Comparison of ENCODE assay signal across 8 mouse cellular contexts in the genomic region with DNA sequence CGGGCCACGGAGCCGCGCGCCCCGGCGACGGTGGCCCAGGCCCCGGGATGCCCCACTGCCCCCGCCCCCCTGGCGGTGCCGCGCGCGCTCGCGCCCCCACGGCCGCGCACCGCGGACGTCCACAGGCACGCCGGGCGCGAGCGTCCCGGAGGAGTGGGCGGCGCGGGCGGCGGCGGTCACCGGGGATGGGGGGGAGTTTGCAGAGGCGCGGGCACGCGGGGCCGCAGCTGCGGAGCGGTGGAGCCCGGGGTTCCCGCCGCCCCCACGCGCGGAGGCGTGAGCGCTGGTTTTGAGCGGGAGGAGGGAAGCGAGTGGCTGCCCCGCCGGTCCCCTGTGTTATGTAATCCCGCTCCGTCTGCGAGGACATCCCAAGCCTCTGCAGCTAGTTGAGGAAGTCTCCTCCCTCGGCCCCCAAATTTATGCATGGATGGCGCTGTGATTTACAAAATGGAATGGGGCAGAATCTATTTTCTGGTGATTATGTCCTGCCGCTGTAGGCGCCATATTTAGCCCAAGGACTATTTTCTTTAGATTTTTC. TPM values are rescaled to one million over a fixed set of nuclear protein-coding genes. Genes with fewer than 3 reads are reported as not detected.
DNase-seq lines count a peak whose midpoint lies in the region; ATAC-seq and TF ChIP-seq lines count a peak whose summit lies in the region.

No protein-coding gene starts in this region.

- no peak for TF ChIP-seq CTCF in spleen, adult 2 months (IDR thresholded peaks at IDR 0.05; ENCODE audit: extremely low read depth, insufficient read depth, insufficient read length, insufficient replicate concordance)

- H3K4me1 ChIP-seq in embryonic facial prominence, embryonic 13.5 days = peaks cover 18% of the 10 kb centered on the region
- peaks cover 9% of the 10 kb centered on the region; the same call in 1 of the 2 replicates for H3K4me1 ChIP-seq in limb, embryonic 14.5 days (ENCODE audit: control insufficient read depth, insufficient read depth, low read length)
- H3K4me1 ChIP-seq in midbrain, embryonic 16.5 days (ENCODE audit: control insufficient read depth, insufficient read depth, low read length) = peaks cover 19% of the 10 kb centered on the region
- H3K4me1 ChIP-seq in spleen, adult 2 months (ENCODE audit: control insufficient read depth, insufficient read depth, insufficient read length) = peaks cover 5% of the 10 kb centered on the region; the same call in 1 of the 2 replicates

- DNase-seq in 416B (ENCODE audit: low read depth) = peak; percentile 73
- DNase-seq in adrenal gland, postnatal 36 days = peak; percentile 85 to 91
- DNase-seq in heart, adult 9 months (ENCODE audit: low spot score in 2 of 2) = peak; percentile 84 to 86
- peak; percentile 85 for DNase-seq in kidney, adult 9 months
- DNase-seq in limb, embryonic 14.5 days (ENCODE audit: low spot score) = peak; percentile 81
- peak; percentile 61 to 65 for DNase-seq in spleen, adult 2 months (ENCODE audit: low read depth in 1 of 2, low spot score in 2 of 2)

- under 1% methylated on average over 31 of the region's 62 CpGs for WGBS in embryonic facial prominence, embryonic 13.5 days
- 2% methylated on average over 41 of the region's 62 CpGs for WGBS in limb, embryonic 14.5 days
- 1% methylated on average over 15 of the region's 62 CpGs for WGBS in midbrain, embryonic 16.5 days
- WGBS in spleen, adult 2 months = 1% methylated on average over 49 of the region's 62 CpGs

- peak; percentile 55; the same call in 1 of the 2 replicates for TF ChIP-seq POLR2A in limb, embryonic 14.5 days (IDR thresholded peaks at IDR 0.05; ENCODE audit: borderline replicate concordance, extremely low read depth, insufficient read depth, insufficient read length)
- TF ChIP-seq POLR2A in spleen, adult 2 months (IDR thresholded peaks at IDR 0.05; ENCODE audit: low read depth, low read length) = no peak

- H3K9me3 ChIP-seq in embryonic facial prominence, embryonic 13.5 days = 0 out of 2 replicates have a peak, but pooled peaks cover 3% of the 10 kb centered on the region
- no peaks in the 10 kb centered on the region for H3K9me3 ChIP-seq in limb, embryonic 14.5 days (ENCODE audit: control insufficient read depth, low read length)
- H3K9me3 ChIP-seq in midbrain, embryonic 16.5 days (replicated peaks; ENCODE audit: control insufficient read depth, low read length, poor library complexity, severe bottlenecking) = no peaks in the 10 kb centered on the region

- peak overlapping the region; percentile 78 for H3K4me2 ChIP-seq in embryonic facial prominence, embryonic 13.5 days
- peak overlapping the region; percentile 51 for H3K4me2 ChIP-seq in limb, embryonic 14.5 days (replicated peaks; ENCODE audit: low read depth, low read length, severe bottlenecking)
- H3K4me2 ChIP-seq in midbrain, embryonic 16.5 days (ENCODE audit: low read length) = peak overlapping the region; percentile 90

- peak overlapping the region; percentile 99 for H3K27ac ChIP-seq in embryonic facial prominence, embryonic 13.5 days
- H3K27ac ChIP-seq in limb, embryonic 14.5 days (replicated peaks; ENCODE audit: low read depth, low read length) = peak overlapping the region; percentile 99
- H3K27ac ChIP-seq in midbrain, embryonic 16.5 days (ENCODE audit: low read length) = peak overlapping the region; percentile 100
- peak overlapping the region; percentile 93 for H3K27ac ChIP-seq in spleen, adult 2 months (ENCODE audit: insufficient read depth, low read length)

- H3K36me3 ChIP-seq in embryonic facial prominence, embryonic 13.5 days = no peaks in the 10 kb centered on the region
- H3K36me3 ChIP-seq in limb, embryonic 14.5 days (ENCODE audit: control insufficient read depth, insufficient read depth, low read length) = no peaks in the 10 kb centered on the region
- no peaks in the 10 kb centered on the region for H3K36me3 ChIP-seq in midbrain, embryonic 16.5 days (ENCODE audit: control insufficient read depth, insufficient read depth, low read length)
- H3K36me3 ChIP-seq in spleen, adult 2 months (ENCODE audit: control insufficient read depth, insufficient read depth, low read length) = no peaks in the 10 kb centered on the region

- peak overlapping the region; percentile 63 for H3K4me3 ChIP-seq in embryonic facial prominence, embryonic 13.5 days
- H3K4me3 ChIP-seq in limb, embryonic 14.5 days (replicated peaks; ENCODE audit: low read length) = peak overlapping the region; percentile 64
- H3K4me3 ChIP-seq in midbrain, embryonic 16.5 days (ENCODE audit: low read depth, low read length) = peak overlapping the region; percentile 69
- H3K4me3 ChIP-seq in spleen, adult 2 months (ENCODE audit: extremely low read depth, insufficient read depth, insufficient read length) = peak overlapping the region; percentile 95

- peak overlapping the region; percentile 84 for H3K9ac ChIP-seq in embryonic facial prominence, embryonic 13.5 days
- peak overlapping the region; percentile 97 for H3K9ac ChIP-seq in limb, embryonic 14.5 days (ENCODE audit: low read depth, low read length, severe bottlenecking)
- H3K9ac ChIP-seq in midbrain, embryonic 16.5 days (ENCODE audit: low read depth, low read length) = peak overlapping the region; percentile 89

- H3K27me3 ChIP-seq in embryonic facial prominence, embryonic 13.5 days = 0 out of 2 replicates have a peak, but pooled peaks cover 8% of the 10 kb centered on the region
- H3K27me3 ChIP-seq in limb, embryonic 14.5 days (ENCODE audit: control insufficient read depth, insufficient read depth, low read length) = no peaks in the 10 kb centered on the region
- no peaks in the 10 kb centered on the region for H3K27me3 ChIP-seq in midbrain, embryonic 16.5 days (ENCODE audit: control insufficient read depth, insufficient read depth, low read depth, low read length)
- H3K27me3 ChIP-seq in spleen, adult 2 months (ENCODE audit: control insufficient read depth, insufficient read depth, low read length) = no peaks in the 10 kb centered on the region

- peak; percentile 82 for ATAC-seq in embryonic facial prominence, embryonic 13.5 days (ENCODE audit: insufficient number of reproducible peaks, insufficient read depth, low FRiP score, low TSS enrichment, low read depth)
- peak; percentile 80 for ATAC-seq in limb, embryonic 14.5 days (ENCODE audit: low FRiP score, low read depth)
- peak; percentile 85 for ATAC-seq in midbrain, embryonic 16.5 days

RNA-seq across cellular contexts. Expression of gene Pogz, which starts 0.7 kb away (rescaled TPM):
- total RNA-seq in adrenal gland, postnatal 36 days (2021) = 10 to 100 TPM; 28.1 to 32.8 TPM
- polyA plus RNA-seq in embryonic facial prominence, embryonic 13.5 days (2015; fragmentation: Nextera tagmentation; extraction: Ambion mirVana) = 22.9 and 23.3 TPM in 2 replicates
- 45.8 and 60.1 TPM in 2 replicates for polyA plus RNA-seq in limb, embryonic 14.5 days (2012; rRNA removed)
- 19.6 and 20.7 TPM in 2 replicates for polyA plus RNA-seq in limb, embryonic 14.5 days (2014; fragmentation: Nextera tagmentation; extraction: Ambion mirVana)
- polyA plus RNA-seq in midbrain, embryonic 16.5 days (2015; fragmentation: Nextera tagmentation; extraction: Ambion mirVana) = 21.1 and 23.5 TPM in 2 replicates
- polyA plus RNA-seq in spleen, adult 2 months (2012; rRNA removed) = 24.8 and 26.2 TPM in 2 replicates

RNA-seq across cellular contexts. Expression of gene Psmb4, which starts 48.7 kb away (rescaled TPM):
- total RNA-seq in adrenal gland, postnatal 36 days (2021) = 100 to 1,000 TPM; 338 to 350 TPM
- 348 and 379 TPM in 2 replicates for polyA plus RNA-seq in embryonic facial prominence, embryonic 13.5 days (2015; fragmentation: Nextera tagmentation; extraction: Ambion mirVana)
- 348 and 378 TPM in 2 replicates for polyA plus RNA-seq in limb, embryonic 14.5 days (2012; rRNA removed)
- polyA plus RNA-seq in limb, embryonic 14.5 days (2014; fragmentation: Nextera tagmentation; extraction: Ambion mirVana) = 369 and 384 TPM in 2 replicates
- 322 and 353 TPM in 2 replicates for polyA plus RNA-seq in midbrain, embryonic 16.5 days (2015; fragmentation: Nextera tagmentation; extraction: Ambion mirVana)
- 117 and 140 TPM in 2 replicates for polyA plus RNA-seq in spleen, adult 2 months (2012; rRNA removed)

RNA-seq across cellular contexts. Expression of gene Cgn, which starts 51.7 kb away (rescaled TPM):
- 1 to 10 TPM in 1 of 2 experiments, under 1 TPM in 1; 0.79 to 1.4 TPM for total RNA-seq in adrenal gland, postnatal 36 days (2021)
- polyA plus RNA-seq in embryonic facial prominence, embryonic 13.5 days (2015; fragmentation: Nextera tagmentation; extraction: Ambion mirVana) = 7.2 and 9.7 TPM in 2 replicates
- polyA plus RNA-seq in limb, embryonic 14.5 days (2012; rRNA removed) = 3.4 and 4.6 TPM in 2 replicates
- polyA plus RNA-seq in limb, embryonic 14.5 days (2014; fragmentation: Nextera tagmentation; extraction: Ambion mirVana) = 7.5 and 8.0 TPM in 2 replicates
- polyA plus RNA-seq in midbrain, embryonic 16.5 days (2015; fragmentation: Nextera tagmentation; extraction: Ambion mirVana) = 14.2 and 16.9 TPM in 2 replicates
- 0.11 and 0.22 TPM in 2 replicates for polyA plus RNA-seq in spleen, adult 2 months (2012; rRNA removed)

Comparison
In these comparisons a context has a peak if more than half of its experiments do, and no peak if none do; other contexts are left out.
1. Peak in every context shown above with its lines: DNase-seq, ATAC-seq, H3K4me3 ChIP-seq and H3K27ac ChIP-seq.